Mouse (Mus musculus) megakaryocyte progenitor cell, adult 5-6 weeks (primary cell): Measurements from ENCODE around the gene Frmd6. TPM values are rescaled to one million over a fixed set of nuclear protein-coding genes. Genes with fewer than 3 reads are reported as not detected.
A peak's percentile ranks its signal among the peaks of the same experiment; 100 is the strongest.

Experiments used
- ATAC-seq: replicated peaks from 2 replicates; pipeline ENCODE4 v1.8.0; 2016; ENCODE audit warnings: mild to moderate bottlenecking, moderate TSS enrichment, inconsistent platforms; ENCODE audit not compliant: poor library complexity
- total RNA-seq, 2 experiments: library from RNA; stranded (forward) in 1 of 2; stranded (reverse) in 1 of 2; fragments of 157-497, 149-512 nt in 1 of 2; fragments of 200-1000 nt in 1 of 2; gene quantifications; 2 replicates each; pipeline versions ENCODE4 v1.2.3 to v1.2.4; 2015 to 2017

The Frmd6 gene
- total RNA-seq, 2 experiments from 2014 or later = 3.9 to 8.8 TPM

GRCm38 (mm10) chr12:70890874-70891470 lies 65.7 kb downstream of the Frmd6 start:
- no peak for ATAC-seq

DNA sequence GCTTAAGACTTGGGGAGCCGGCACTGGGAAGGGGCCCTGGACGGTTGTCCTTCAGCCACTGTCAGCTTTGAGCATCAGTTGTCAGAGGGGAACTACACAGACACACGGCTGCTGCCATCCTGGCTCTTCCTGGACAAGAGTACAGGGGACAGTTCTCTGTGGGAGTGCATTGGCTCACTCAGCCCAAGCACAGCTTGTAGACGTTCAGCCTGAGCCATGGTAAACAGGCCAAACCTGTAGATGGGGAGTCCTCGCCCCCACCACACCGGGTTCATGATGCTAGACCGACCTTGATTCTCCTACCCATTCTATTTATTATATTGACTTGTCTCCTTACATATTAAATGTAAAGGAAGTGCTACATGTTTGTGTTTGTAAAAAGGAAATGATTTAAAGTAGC lies 70.0 kb downstream of the Frmd6 start:
- ATAC-seq = no peak

DNA sequence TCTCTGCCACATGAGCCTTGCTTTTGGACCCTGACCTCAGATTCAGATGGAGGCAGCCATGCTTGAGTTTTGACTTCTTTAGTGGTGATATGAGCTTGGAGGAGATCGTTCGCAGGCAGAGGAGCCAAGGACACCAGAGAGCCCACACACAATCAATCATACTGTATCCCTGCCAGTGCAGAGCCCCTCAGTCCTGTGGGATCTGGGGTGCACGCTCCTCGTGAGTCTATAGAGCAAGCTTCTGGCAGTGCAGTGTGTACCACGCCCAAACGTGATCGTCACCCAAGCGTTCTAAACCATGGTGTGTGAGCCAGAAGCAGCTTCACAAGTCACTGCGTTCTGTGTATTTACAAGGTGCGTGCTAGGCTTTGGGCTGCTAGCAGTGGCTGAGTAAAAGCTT lies 70.8 kb downstream of the Frmd6 start:
- ATAC-seq = no peak

DNA sequence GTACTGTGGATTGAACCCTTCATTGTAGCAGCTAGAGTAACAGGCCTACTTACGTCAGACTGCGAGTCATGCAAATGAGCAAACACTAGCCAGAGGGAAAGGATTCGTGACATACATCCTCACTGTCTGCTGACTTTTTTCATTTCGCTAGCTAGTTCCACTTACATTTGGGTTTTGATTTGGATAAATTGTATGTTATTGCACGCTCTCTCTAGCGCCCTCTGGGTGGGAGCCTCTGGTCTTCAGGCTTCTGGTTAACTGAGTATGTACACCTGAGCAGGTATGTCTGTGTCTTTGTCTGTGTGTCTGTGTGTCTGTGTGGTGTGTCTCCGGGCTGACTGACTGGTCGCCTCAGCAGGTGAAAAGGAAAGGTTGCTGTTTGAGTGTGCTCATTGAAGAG lies 72.1 kb downstream of the Frmd6 start:
- no peak for ATAC-seq

DNA sequence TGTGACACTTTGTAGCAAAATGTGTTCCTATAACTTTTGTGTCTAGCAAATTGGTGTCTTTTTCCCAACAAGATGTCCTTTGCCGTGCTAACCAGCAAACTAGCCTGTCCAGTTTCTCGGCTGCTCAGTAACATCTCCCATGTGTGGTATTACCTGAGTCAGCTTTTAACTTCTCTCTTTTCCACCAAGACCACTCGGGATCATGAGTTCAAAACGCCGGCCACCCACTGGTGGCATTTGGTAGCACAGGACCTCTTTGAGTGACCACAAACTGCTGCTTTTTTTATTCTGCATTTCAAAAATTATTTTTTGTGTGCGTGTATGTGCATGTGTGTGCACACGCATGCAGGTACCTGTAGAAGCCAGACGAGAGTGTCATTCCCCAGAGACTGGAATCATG lies 73.1 kb downstream of the Frmd6 start:
- peak; percentile 44; the same call in 1 of the 2 replicates for ATAC-seq

DNA sequence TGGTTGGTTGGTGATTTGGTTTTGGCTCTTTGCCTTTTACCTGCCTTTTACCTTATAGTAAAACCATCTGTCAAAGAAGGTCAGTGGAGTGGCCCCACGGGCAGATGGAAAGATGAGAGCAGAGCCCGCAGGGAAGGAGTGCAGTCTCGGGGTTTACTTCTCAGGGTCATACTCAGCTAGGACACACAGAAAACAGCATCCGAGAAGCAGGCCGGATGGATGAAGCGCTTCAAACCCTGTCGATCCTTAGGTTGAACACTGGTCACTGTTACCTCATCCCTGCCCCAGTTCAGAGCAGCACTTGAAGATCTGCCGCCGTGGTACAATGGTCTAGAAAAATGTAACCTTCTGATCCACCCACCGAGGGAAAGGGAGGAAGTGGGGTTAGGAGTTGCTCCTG lies 79.2 kb downstream of the Frmd6 start:
- no peak for ATAC-seq

GRCm38 (mm10) chr12:70906867-70907266 lies 81.6 kb downstream of the Frmd6 start:
- ATAC-seq = no peak

DNA sequence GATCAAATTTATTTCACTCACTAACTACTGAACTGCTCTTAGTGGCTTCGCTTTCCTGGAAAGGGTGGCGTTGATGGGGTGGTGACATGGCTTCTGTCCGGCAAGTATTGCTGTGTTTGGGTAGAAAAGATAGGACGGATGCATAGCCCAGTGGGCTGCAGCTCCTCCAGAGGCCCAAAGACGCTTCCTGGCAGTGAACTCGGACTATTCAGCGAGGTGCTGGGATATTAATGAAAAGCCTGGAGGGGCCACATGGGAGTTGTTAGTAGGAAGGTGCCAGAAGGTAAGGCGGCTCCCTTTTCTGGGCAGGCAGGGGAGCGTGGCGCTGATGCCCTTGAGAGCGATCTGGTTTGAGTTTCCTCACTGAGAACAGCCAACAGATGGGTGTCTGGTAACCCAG lies 82.3 kb downstream of the Frmd6 start:
- ATAC-seq = no peak

GRCm38 (mm10) chr12:70908076-70908475 lies 82.8 kb downstream of the Frmd6 start:
- ATAC-seq = no peak

GRCm38 (mm10) chr12:70910241-70910720 lies 85.0 kb downstream of the Frmd6 start:
- ATAC-seq = peak; percentile 68

DNA sequence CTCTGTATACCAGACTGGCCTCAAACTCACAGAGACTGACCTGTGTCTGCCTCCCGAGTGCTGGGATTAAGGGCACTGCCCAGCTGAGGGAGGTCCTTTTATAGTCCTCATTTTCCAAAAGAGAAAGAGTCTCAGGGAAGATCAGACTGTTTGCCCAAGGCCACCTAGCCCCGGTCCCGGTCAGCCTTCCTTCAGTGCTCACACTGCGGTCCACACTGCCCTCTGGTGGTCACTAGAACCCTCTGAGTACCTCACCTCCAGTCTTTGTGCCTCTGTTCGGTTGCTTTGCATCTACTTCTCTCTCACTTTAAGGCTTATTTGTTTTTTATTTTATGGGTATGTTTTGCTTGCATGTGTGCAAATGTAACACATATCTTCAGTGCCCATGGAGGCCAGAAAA lies 85.7 kb downstream of the Frmd6 start:
- ATAC-seq = peak; percentile 70

GRCm38 (mm10) chr12:70911676-70912379 lies 86.5 kb downstream of the Frmd6 start:
- ATAC-seq = peak; percentile 43

GRCm38 (mm10) chr12:70913429-70913828 lies 88.1 kb downstream of the Frmd6 start:
- peak; percentile 68 for ATAC-seq

- peak; percentile 32; the same call in 1 of the 2 replicates for ATAC-seq
These were observed 89.1 kb downstream of the Frmd6 start for GRCm38 (mm10) chr12:70914387-70914786.

GRCm38 (mm10) chr12:70929781-70930180 lies 104.5 kb downstream of the Frmd6 start:
- no peak for ATAC-seq

DNA sequence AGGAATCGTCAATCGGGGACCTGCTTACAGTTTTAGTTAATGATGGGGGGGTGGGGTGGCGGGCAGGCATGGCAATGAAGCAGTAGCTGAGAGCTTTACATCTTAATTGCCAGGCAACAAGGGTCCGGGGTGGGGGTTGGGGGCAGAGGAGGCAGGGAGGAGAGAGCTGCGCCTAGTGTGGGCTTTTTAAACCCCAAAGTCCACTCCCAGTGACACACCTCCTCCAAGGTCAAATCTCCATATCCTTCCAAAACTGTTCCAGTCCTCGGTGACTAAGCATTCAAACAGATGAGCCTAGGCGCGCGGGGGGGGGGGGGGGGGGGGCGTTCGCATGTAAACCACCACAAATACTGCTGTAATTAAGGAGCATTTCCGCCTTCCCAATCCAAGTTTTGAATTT lies 111.8 kb downstream of the Frmd6 start:
- ATAC-seq = peak; percentile 45

DNA sequence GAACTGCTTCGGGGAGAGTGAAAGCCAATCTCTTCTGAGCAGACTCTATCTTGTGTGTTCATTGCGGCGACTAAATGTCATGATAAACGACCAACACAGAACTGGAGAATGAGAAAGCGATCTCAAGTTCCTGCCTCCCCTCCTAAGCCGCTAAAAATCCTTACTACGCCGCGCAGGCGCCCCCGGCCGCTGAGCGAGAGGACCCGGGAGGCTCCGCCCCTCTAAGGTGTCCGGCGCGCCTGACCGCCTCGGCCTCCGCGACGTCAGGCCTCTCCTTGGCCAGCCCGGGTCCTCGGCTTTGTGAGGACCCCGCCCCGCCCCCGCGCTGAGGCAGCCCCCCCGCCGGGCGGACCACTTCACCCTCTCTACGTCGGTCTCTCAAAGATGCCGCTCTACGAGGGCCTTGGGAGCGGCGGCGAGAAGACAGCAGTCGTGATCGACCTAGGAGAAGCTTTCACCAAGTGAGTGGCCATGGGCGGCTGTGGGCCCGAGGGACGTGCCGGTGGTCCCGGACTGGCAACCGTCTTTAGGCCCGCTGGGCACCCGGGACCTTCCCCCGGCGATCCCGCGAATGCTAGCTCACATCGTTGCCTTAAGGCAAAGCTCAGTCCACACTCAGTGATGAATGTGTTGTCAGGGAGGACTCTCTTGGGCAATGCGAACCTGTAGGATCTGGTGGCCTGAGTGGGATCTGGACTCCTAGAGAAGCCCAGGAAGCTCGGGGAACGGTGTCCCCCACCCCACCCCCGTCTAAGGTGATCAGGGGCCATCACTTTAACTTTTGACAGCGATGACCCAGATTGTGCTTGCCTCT lies 112.5 kb downstream of the Frmd6 start, which contains the start of gene Actr10:
TSS of gene Actr10 (plus strand) at position 287 of the 814 bp plus-strand sequence.
- ATAC-seq = peak; percentile 99

DNA sequence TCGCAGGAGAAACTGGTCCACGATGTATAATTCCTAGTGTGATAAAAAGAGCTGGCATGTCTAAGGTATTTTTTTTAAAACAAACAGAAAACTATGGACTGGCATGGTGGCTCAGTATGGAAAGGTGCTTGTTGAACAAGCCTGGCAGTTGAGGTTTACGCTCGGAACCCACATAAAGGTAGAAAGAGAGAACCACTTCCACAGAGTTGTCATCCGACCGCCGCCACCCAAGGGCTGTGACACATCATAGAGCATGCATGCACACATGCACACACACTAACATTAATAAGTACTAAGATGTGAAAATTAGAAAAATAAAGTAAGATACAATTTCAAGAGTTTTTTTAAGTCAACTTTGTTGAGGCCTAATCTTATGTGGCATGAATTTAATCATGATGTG lies 115.5 kb downstream of the Frmd6 start:
- no peak for ATAC-seq

DNA sequence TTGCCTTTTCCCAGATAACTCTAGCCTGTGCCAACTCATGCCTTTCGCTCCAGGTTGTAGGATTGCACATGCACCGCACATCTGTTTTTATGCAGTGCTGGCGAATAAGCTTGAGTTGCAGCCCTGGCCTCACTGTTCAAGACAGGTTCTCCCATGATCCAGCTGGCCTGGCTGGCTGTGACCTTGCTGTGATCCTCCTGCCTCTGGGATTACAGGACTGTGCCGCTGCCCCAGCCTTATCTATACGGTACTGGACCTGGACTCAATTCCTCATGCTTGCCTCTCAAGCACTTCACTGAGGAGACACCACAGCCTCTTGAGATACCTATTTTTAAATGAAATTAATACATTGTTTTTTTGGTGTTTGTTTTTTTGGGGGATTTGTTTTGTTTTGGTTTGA lies 118.9 kb downstream of the Frmd6 start:
- ATAC-seq = no peak

GRCm38 (mm10) chr12:70946585-70947256 lies 121.4 kb downstream of the Frmd6 start:
- no peak for ATAC-seq
